Mouse (Mus musculus): ENCODE measurements around the gene Tob2. TPM values are rescaled to one million over a fixed set of nuclear protein-coding genes. Genes with fewer than 3 reads are reported as not detected.
A peak's percentile ranks its signal among the peaks of the same experiment; 100 is the strongest.

The Tob2 gene
- polyA plus RNA-seq, 1 experiment from 2014 or later: 26.0 TPM

DNA sequence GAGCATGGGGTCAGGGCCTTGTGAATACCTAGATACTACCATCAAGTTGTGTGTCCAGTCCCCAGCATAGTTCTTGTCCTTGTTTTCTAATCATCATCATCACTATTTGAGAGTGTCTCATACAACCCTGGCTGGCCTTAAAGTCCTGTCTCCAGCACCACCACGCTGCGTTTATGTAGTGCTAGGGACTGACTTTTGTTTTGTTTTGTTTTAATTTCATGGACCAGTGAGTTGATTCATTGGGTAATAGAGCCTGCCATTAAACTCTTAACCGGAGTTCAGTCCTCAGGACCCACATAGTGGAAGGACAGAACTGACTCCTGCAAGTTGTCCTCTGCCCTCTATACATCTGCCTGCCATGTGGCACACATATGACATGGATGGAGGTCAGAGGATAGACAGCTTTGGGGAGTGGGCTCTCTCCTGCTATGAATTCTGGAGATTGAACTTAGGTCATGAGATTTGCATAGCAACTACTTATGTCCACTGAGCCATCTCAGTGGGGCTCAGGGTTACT lies 26.9 kb upstream of the Tob2 start:
- Histone ChIP-seq H3K27me3 (replicated peaks) (no peaks in the 10 kb centered on the region), H3K36me3 (peaks cover 9% of the 10 kb centered on the region; the same call in 1 of the 2 replicates), H3K4me3 (replicated peaks) (no peak overlapping the region), H3K27ac (no peak overlapping the region), H3K9me3 (no peaks in the 10 kb centered on the region), H3K4me2 (replicated peaks) (no peak overlapping the region), H3K9ac (no peak overlapping the region), H3K4me1 (replicated peaks) (no peaks in the 10 kb centered on the region)
- no peak for ATAC-seq
- 88% methylated on average over 3 of the region's 3 CpGs for WGBS

DNA sequence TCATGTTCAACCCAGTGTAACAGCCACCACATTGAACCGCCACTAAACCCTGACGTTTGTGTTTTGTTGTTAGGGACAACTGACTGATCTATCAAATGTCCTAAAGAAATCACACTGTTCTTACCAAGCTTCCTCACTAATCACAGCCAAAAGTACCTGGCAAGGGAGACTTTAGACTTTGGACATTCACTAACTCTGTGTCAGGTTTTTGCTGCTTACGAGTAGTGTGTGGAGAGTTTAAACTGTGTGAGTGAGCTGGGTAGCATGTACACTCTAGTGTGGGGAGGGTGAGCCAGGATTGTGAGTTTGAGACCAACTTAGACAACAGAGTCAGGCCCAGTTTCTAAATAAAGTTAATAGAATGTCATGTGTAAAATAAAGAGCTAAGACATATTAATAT lies 23.8 kb upstream of the Tob2 start:
- ATAC-seq: peak; percentile 60; the same call in 1 of the 2 replicates
- WGBS: 88% methylated on average over 3 of the region's 3 CpGs
- Histone ChIP-seq H3K36me3 (no peaks in the 10 kb centered on the region), H3K27me3 (replicated peaks) (no peaks in the 10 kb centered on the region), H3K4me3 (replicated peaks) (no peak overlapping the region), H3K4me2 (replicated peaks) (no peak overlapping the region), H3K4me1 (replicated peaks) (0 out of 2 replicates have a peak, but pooled peaks cover 4% of the 10 kb centered on the region), H3K27ac (no peak overlapping the region), H3K9ac (no peak overlapping the region), H3K9me3 (no peaks in the 10 kb centered on the region)

GRCm38 (mm10) chr15:81879531-81880401 lies 21.2 kb upstream of the Tob2 start:
- Histone ChIP-seq H3K27me3 (replicated peaks) (no peaks in the 10 kb centered on the region), H3K4me3 (replicated peaks) (no peak overlapping the region), H3K9me3 (no peaks in the 10 kb centered on the region), H3K4me2 (replicated peaks) (no peak overlapping the region; the same call in 1 of the 2 replicates), H3K9ac (no peak overlapping the region), H3K36me3 (no peaks in the 10 kb centered on the region), H3K27ac (no peak overlapping the region), H3K4me1 (replicated peaks) (0 out of 2 replicates have a peak, but pooled peaks cover 4% of the 10 kb centered on the region)
- WGBS: 83% methylated on average over 5 of the region's 5 CpGs
- no peak for ATAC-seq

GRCm38 (mm10) chr15:81872262-81873136 lies 13.9 kb upstream of the Tob2 start, which contains the start of gene Aco2:
Aco2 (plus strand) TSS chr15:81872309.
- Histone ChIP-seq H3K27ac (peak within 1 kb of the TSS; percentile 98), H3K27me3 (replicated peaks) (no peaks in the 10 kb centered on the region), H3K4me3 (replicated peaks) (peak within 1 kb of the TSS; percentile 89), H3K9me3 (no peaks in the 10 kb centered on the region), H3K4me1 (replicated peaks) (peaks cover 4% of the 10 kb centered on the region; the same call in 1 of the 2 replicates), H3K9ac (peak within 1 kb of the TSS; percentile 90), H3K4me2 (replicated peaks) (peak within 1 kb of the TSS; percentile 75), H3K36me3 (peaks cover 25% of the 10 kb centered on the region)
- peak; percentile 93 for ATAC-seq
- under 1% methylated on average over 53 of the region's 53 CpGs for whole genome bisulfite sequencing

GRCm38 (mm10) chr15:81871604-81872261 lies 13.1 kb upstream of the Tob2 start, which contains the start of gene Phf5a:
Phf5a (minus strand) TSS chr15:81871911.
- H3K9ac ChIP-seq: peak within 1 kb of the TSS; percentile 90
- H3K4me1 ChIP-seq (replicated peaks): peaks cover 4% of the 10 kb centered on the region; the same call in 1 of the 2 replicates
- H3K27ac ChIP-seq: peak within 1 kb of the TSS; percentile 98
- peak within 1 kb of the TSS; percentile 75 for H3K4me2 ChIP-seq (replicated peaks)
- H3K4me3 ChIP-seq (replicated peaks): peak within 1 kb of the TSS; percentile 89
- H3K9me3 ChIP-seq: no peaks in the 10 kb centered on the region
- peak; percentile 94 for ATAC-seq
- no peaks in the 10 kb centered on the region for H3K27me3 ChIP-seq (replicated peaks)
- under 1% methylated on average over 30 of the region's 30 CpGs for WGBS
- H3K36me3 ChIP-seq: peaks cover 26% of the 10 kb centered on the region

DNA sequence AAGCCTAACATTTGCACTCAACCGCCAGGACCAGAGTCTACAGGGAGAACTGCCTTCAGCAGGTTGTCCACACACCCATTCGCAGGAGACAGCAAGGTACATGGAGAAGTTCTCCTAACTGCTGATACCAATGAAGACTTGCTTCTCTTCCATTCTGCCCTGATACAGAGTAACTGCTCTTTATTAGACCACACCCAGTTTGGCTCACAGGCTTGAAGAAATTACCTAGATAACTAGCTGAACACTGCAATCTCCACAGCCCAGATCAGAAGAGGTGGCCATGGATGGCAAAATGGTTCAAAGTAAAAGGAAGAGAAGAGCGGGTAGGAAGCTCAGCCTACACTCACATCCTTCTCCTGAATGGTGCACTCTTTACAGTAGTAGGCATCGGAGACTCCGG lies 11.4 kb upstream of the Tob2 start:
- WGBS: 94% methylated on average over 5 of the region's 5 CpGs
- Histone ChIP-seq H3K4me3 (replicated peaks) (no peak overlapping the region), H3K4me1 (replicated peaks) (peaks cover 4% of the 10 kb centered on the region; the same call in 1 of the 2 replicates), H3K36me3 (peaks cover 26% of the 10 kb centered on the region), H3K9ac (no peak overlapping the region), H3K27ac (no peak overlapping the region), H3K27me3 (replicated peaks) (no peaks in the 10 kb centered on the region), H3K4me2 (replicated peaks) (no peak overlapping the region), H3K9me3 (no peaks in the 10 kb centered on the region)
- no peak for ATAC-seq

GRCm38 (mm10) chr15:81864238-81864637 lies 5.6 kb upstream of the Tob2 start:
- WGBS: 94% methylated on average over 7 of the region's 7 CpGs
- no peaks in the 10 kb centered on the region for H3K9me3 ChIP-seq
- H3K4me2 ChIP-seq (replicated peaks): no peak overlapping the region
- ATAC-seq: no peak
- peaks cover 24% of the 10 kb centered on the region for H3K36me3 ChIP-seq
- H3K27ac ChIP-seq: no peak overlapping the region
- H3K9ac ChIP-seq: no peak overlapping the region
- no peak overlapping the region for H3K4me3 ChIP-seq (replicated peaks)
- H3K4me1 ChIP-seq (replicated peaks): 0 out of 2 replicates have a peak, but pooled peaks cover 5% of the 10 kb centered on the region
- no peaks in the 10 kb centered on the region for H3K27me3 ChIP-seq (replicated peaks)

DNA sequence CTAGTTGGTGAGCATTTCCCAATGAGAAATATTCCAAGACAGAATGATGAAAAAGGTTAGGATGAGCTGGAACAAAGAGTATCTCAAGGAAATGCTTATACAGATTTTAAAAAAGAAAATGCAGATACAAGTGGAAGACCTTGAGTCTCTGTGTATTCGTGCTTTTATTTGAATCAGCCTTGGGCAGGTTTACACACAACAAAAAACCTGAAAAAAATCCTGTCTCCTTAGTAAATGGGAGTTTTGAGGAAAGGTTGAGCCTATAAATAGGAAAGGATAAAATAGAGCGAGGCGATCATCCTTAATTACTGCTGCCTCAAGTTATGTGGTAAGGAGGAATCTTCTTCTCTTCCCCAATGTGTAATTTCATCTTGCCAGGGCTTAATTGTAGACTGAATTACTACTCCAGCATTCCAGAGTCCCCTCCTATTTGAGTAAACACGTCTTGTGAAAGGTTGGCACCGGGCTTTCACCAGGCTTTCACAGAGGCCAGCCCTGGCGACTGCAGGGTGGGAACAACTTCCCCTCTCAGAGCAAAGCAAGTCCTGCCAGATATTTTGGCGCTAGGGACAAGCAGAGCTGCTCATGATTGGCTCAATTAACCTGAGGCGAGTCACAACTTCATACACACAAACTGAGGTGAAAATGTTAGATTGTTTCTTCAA lies 2.0 kb upstream of the Tob2 start:
- Histone ChIP-seq H3K9me3 (no peaks in the 10 kb centered on the region), H3K27ac (peak overlapping the region; percentile 42; the same call in 1 of the 2 replicates), H3K4me1 (replicated peaks) (0 out of 2 replicates have a peak, but pooled peaks cover 8% of the 10 kb centered on the region), H3K27me3 (replicated peaks) (no peaks in the 10 kb centered on the region), H3K36me3 (peaks cover 6% of the 10 kb centered on the region; the same call in 1 of the 2 replicates), H3K4me3 (replicated peaks) (no peak overlapping the region), H3K9ac (no peak overlapping the region; the same call in 1 of the 2 replicates), H3K4me2 (replicated peaks) (peak overlapping the region; percentile 86)
- WGBS: 33% methylated on average over 8 of the region's 8 CpGs
- ATAC-seq: no peak

DNA sequence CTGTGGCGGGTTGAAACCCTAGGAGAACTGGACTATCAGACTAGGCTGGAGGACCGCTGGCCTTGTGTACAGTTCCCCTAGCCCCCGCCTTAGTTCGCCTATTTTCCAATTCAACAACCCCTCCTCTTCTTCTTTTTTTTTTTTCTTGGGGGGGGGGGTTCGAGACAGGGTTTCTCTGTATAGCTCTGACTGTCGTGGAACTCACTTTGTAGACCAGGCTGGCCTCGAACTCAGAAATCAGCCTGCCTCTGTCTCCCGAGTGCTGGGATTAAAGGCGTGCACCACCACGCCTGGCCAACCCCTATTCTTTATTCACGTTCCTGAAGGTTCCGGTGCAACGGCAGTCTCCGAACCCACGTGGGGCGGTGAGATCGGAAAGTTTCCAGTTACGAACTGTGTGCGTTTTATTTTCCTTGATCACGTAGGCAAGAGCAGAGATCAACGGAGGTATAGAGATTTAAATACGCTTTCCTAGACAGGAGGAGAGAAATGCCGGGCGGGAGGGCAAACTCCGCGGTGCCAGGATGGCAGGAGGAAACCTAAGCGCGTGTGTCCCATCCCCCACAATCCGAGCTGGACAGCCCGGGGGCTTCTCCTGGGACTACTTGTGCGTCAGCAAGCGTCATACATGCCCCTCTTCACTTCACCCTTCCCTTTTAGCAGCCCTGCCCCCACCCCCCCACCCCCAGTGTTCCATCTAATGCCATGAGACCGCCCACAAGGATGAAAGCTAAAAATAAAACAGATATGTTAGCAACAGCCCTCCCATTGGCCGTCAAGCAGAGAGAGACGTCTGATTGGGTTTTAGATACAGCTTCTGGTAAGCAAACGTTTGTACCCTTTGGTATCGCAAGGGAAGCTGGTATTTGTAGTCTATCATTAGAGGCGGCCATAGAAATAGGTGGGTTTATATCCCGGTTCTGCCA lies 997 bp upstream of the Tob2 start:
- Histone ChIP-seq H3K4me2 (replicated peaks) (peak overlapping the region; percentile 86), H3K9ac (peak overlapping the region; percentile 92), H3K27me3 (replicated peaks) (no peaks in the 10 kb centered on the region), H3K4me3 (replicated peaks) (peak overlapping the region; percentile 91), H3K27ac (peak overlapping the region; percentile 95), H3K9me3 (no peaks in the 10 kb centered on the region), H3K4me1 (replicated peaks) (0 out of 2 replicates have a peak, but pooled peaks cover 13% of the 10 kb centered on the region), H3K36me3 (peaks cover 6% of the 10 kb centered on the region; the same call in 1 of the 2 replicates)
- under 1% methylated on average over 39 of the region's 39 CpGs for WGBS
- peak; percentile 80 for ATAC-seq

DNA sequence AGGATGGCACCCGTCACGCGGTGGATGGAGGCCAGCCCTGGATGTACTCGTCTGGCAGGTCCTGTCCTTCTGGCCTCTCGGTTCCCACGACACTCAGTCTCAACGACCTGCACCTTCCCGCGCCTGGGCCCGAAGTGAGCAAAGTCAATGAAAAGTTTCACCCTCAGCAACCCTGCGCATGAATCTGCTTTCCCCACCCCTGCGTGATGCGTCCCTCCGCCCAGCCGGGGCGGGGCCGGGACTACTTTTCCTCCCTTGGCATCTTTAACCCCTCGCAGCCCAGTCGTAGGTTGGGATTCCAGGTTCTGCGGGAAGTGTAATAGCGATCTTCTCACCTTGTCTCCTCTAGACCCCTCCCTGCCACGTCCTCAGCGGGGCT lies 469 bp downstream of the Tob2 start:
- Histone ChIP-seq H3K9me3 (no peaks in the 10 kb centered on the region), H3K36me3 (peaks cover 5% of the 10 kb centered on the region; the same call in 1 of the 2 replicates), H3K4me3 (replicated peaks) (peak overlapping the region; percentile 91), H3K9ac (peak overlapping the region; percentile 92), H3K4me2 (replicated peaks) (peak overlapping the region; percentile 86), H3K27me3 (replicated peaks) (no peaks in the 10 kb centered on the region), H3K27ac (peak overlapping the region; percentile 95), H3K4me1 (replicated peaks) (peaks cover 16% of the 10 kb centered on the region; the same call in 1 of the 2 replicates)
- peak; percentile 37 for ATAC-seq
- under 1% methylated on average over 23 of the region's 23 CpGs for WGBS
